Comparison of ENCODE assay signal across 8 mouse cellular contexts in genomic region chr19:29354895-29355877, GRCm38 (mm10). TPM values are rescaled to one million over a fixed set of nuclear protein-coding genes. Genes with fewer than 3 reads are reported as not detected.
DNase-seq lines count a peak whose midpoint lies in the region; ATAC-seq and TF ChIP-seq lines count a peak whose summit lies in the region.

No protein-coding gene starts in this region.

- no peak overlapping the region for H3K27ac ChIP-seq in embryonic fibroblast, embryonic 13.5 days (ENCODE audit: insufficient read depth, low read length)
- H3K27ac ChIP-seq in heart, embryonic 11.5 days (ENCODE audit: low read depth, low read length): no peak overlapping the region
- no peak overlapping the region for H3K27ac ChIP-seq in kidney, embryonic 16.5 days (ENCODE audit: low read length)
- H3K27ac ChIP-seq in liver, embryonic 13.5 days: peak overlapping the region; percentile 30
- no peak overlapping the region for H3K27ac ChIP-seq in stomach, embryonic 14.5 days (ENCODE audit: low read length)

- H3K4me3 ChIP-seq in C2C12 (ENCODE audit: insufficient read depth, poor library complexity, severe bottlenecking): no peak overlapping the region
- no peak overlapping the region; the same call in 1 of the 2 replicates for H3K4me3 ChIP-seq in embryonic fibroblast, embryonic 13.5 days (ENCODE audit: insufficient read depth, low read length)
- peak overlapping the region; percentile 43 for H3K4me3 ChIP-seq in heart, embryonic 11.5 days (ENCODE audit: low read depth, low read length)
- peak overlapping the region; percentile 46 for H3K4me3 ChIP-seq in kidney, embryonic 16.5 days (ENCODE audit: low read length)
- H3K4me3 ChIP-seq in liver, embryonic 13.5 days (replicated peaks): peak overlapping the region; percentile 56
- H3K4me3 ChIP-seq in stomach, embryonic 14.5 days (ENCODE audit: low read depth, low read length): peak overlapping the region; percentile 22

- peak overlapping the region; percentile 83 for H3K4me2 ChIP-seq in heart, embryonic 11.5 days
- peak overlapping the region; percentile 78 for H3K4me2 ChIP-seq in kidney, embryonic 16.5 days (replicated peaks; ENCODE audit: low read depth, low read length)
- H3K4me2 ChIP-seq in liver, embryonic 13.5 days: peak overlapping the region; percentile 75
- peak overlapping the region; percentile 53 for H3K4me2 ChIP-seq in stomach, embryonic 14.5 days (replicated peaks; ENCODE audit: low read depth, low read length)

- no peaks in the 10 kb centered on the region for H3K4me1 ChIP-seq in embryonic fibroblast, embryonic 13.5 days (ENCODE audit: control insufficient read depth, insufficient read depth, low read length)
- no peaks in the 10 kb centered on the region for H3K4me1 ChIP-seq in heart, embryonic 11.5 days (ENCODE audit: control insufficient read depth, insufficient read depth, low read length)
- peaks cover 6% of the 10 kb centered on the region; the same call in 1 of the 2 replicates for H3K4me1 ChIP-seq in kidney, embryonic 16.5 days (ENCODE audit: insufficient read depth, low read length)
- peaks cover 9% of the 10 kb centered on the region for H3K4me1 ChIP-seq in liver, embryonic 13.5 days (replicated peaks)
- no peaks in the 10 kb centered on the region for H3K4me1 ChIP-seq in stomach, embryonic 14.5 days (ENCODE audit: control insufficient read depth, insufficient read depth, low read length)

- no peak for ATAC-seq in heart, embryonic 11.5 days (replicated peaks; ENCODE audit: insufficient number of reproducible peaks, low FRiP score, low TSS enrichment)
- peak; percentile 81; the same call in 1 of the 2 replicates for ATAC-seq in kidney, embryonic 16.5 days (ENCODE audit: low FRiP score, low TSS enrichment)
- ATAC-seq in liver, embryonic 13.5 days (ENCODE audit: low read depth): peak; percentile 77
- ATAC-seq in stomach, embryonic 14.5 days (ENCODE audit: insufficient number of reproducible peaks, insufficient read depth, low FRiP score, low read depth): peak; percentile 28; the same call in 1 of the 2 replicates

- H3K79me2 ChIP-seq in C2C12 (ENCODE audit: control insufficient read depth, insufficient read depth): no peaks in the 10 kb centered on the region

- TF ChIP-seq POLR2A in embryonic fibroblast, embryonic 13.5 days (IDR thresholded peaks at IDR 0.05; ENCODE audit: low read depth, low read length): no peak

- peak overlapping the region; percentile 52; the same call in 1 of the 2 replicates for H3K9ac ChIP-seq in heart, embryonic 11.5 days (ENCODE audit: low read depth, low read length)
- H3K9ac ChIP-seq in kidney, embryonic 16.5 days (replicated peaks; ENCODE audit: low read length): peak overlapping the region; percentile 51; the same call in 1 of the 2 replicates
- H3K9ac ChIP-seq in liver, embryonic 13.5 days: peak overlapping the region; percentile 54
- 0 out of 2 replicates have a peak overlapping the region, but pooled peaks have one; percentile 28 for H3K9ac ChIP-seq in stomach, embryonic 14.5 days (replicated peaks; ENCODE audit: low read depth, low read length)

- peak; percentile 82 for TF ChIP-seq CTCF in C2C12 (IDR thresholded peaks at IDR 0.05; ENCODE audit: control insufficient read depth, insufficient read depth, insufficient read length)
- TF ChIP-seq CTCF in embryonic fibroblast, embryonic 13.5 days (IDR thresholded peaks at IDR 0.05; ENCODE audit: borderline replicate concordance, insufficient read depth, low read length): peak; percentile 96

- H3K27me3 ChIP-seq in C2C12 (ENCODE audit: control insufficient read depth, insufficient read depth, insufficient read length): no peaks in the 10 kb centered on the region
- H3K27me3 ChIP-seq in heart, embryonic 11.5 days (ENCODE audit: control insufficient read depth, insufficient read depth, low read length): no peaks in the 10 kb centered on the region
- no peaks in the 10 kb centered on the region for H3K27me3 ChIP-seq in kidney, embryonic 16.5 days (ENCODE audit: insufficient read depth, low read length)
- no peaks in the 10 kb centered on the region for H3K27me3 ChIP-seq in liver, embryonic 13.5 days
- H3K27me3 ChIP-seq in stomach, embryonic 14.5 days (ENCODE audit: control insufficient read depth, insufficient read depth, low read length): no peaks in the 10 kb centered on the region

- no peaks in the 10 kb centered on the region for H3K9me3 ChIP-seq in heart, embryonic 11.5 days (replicated peaks; ENCODE audit: control insufficient read depth, low read length)
- no peaks in the 10 kb centered on the region for H3K9me3 ChIP-seq in kidney, embryonic 16.5 days (ENCODE audit: low read length)
- no peaks in the 10 kb centered on the region for H3K9me3 ChIP-seq in liver, embryonic 13.5 days (replicated peaks)
- no peaks in the 10 kb centered on the region for H3K9me3 ChIP-seq in stomach, embryonic 14.5 days (ENCODE audit: control insufficient read depth, low read depth, low read length)

- H3K79me3 ChIP-seq in C2C12 (ENCODE audit: low read depth): no peaks in the 10 kb centered on the region

- H3ac ChIP-seq in C2C12 (ENCODE audit: control insufficient read depth, insufficient read length, low read depth): no peak overlapping the region

- WGBS in heart, embryonic 11.5 days (ENCODE audit: insufficient replicate concordance): 4% methylated on average over 20 of the region's 20 CpGs
- 3% methylated on average over 20 of the region's 20 CpGs for WGBS in kidney, embryonic 16.5 days
- 3% methylated on average over 20 of the region's 20 CpGs for WGBS in liver, embryonic 13.5 days (ENCODE audit: insufficient replicate concordance)
- WGBS in stomach, embryonic 14.5 days: 5% methylated on average over 20 of the region's 20 CpGs

- DNase-seq in brain, adult 2 months (ENCODE audit: low read depth, low spot score): peak; percentile 93
- DNase-seq in liver, embryonic 13.5 days: peak; percentile 78
- peak; percentile 78 to 88 for DNase-seq in natural killer cell, adult 2 months (ENCODE audit: low spot score in 2 of 2)

- H3K36me3 ChIP-seq in C2C12 (ENCODE audit: control insufficient read depth, insufficient read depth): no peaks in the 10 kb centered on the region
- H3K36me3 ChIP-seq in heart, embryonic 11.5 days (ENCODE audit: control insufficient read depth, insufficient read depth, low read length): no peaks in the 10 kb centered on the region
- no peaks in the 10 kb centered on the region for H3K36me3 ChIP-seq in kidney, embryonic 16.5 days (ENCODE audit: insufficient read depth, low read length)
- H3K36me3 ChIP-seq in liver, embryonic 13.5 days: 0 out of 2 replicates have a peak, but pooled peaks cover 8% of the 10 kb centered on the region
- H3K36me3 ChIP-seq in stomach, embryonic 14.5 days (ENCODE audit: control insufficient read depth, insufficient read depth, low read length): no peaks in the 10 kb centered on the region

TF ChIP-seq in C2C12, 6 proteins besides CTCF, POLR2A, EP300 and RAD21 (continues in another document):
- TF ChIP-seq FOSL1 (IDR thresholded peaks at IDR 0.05; ENCODE audit: insufficient read depth, low read length, poor library complexity, severe bottlenecking) (no peak), MAX (IDR thresholded peaks at IDR 0.05) (no peak)

RNA-seq across cellular contexts. Expression of gene Plgrkt, which starts 12.0 kb away (rescaled TPM):
- polyA plus RNA-seq in C2C12 (2012; fragmentation: generic; extraction: Trizol): 15.2 TPM
- polyA plus RNA-seq in embryonic fibroblast, embryonic 13.5 days (2011; ENCODE audit: insufficient read length, low read depth, missing spikeins): 57.9 and 65.1 TPM in 2 replicates
- polyA plus RNA-seq in heart, embryonic 11.5 days (2014; fragmentation: Nextera tagmentation; extraction: Ambion mirVana): 39.7 and 43.6 TPM in 2 replicates
- 48.6 and 49.1 TPM in 2 replicates for polyA plus RNA-seq in kidney, embryonic 16.5 days (2015; fragmentation: Nextera tagmentation; extraction: Ambion mirVana)
- 32.8 and 38.5 TPM in 2 replicates for polyA plus RNA-seq in liver, embryonic 13.5 days (2015; fragmentation: Nextera tagmentation; extraction: Ambion mirVana)
- 66.9 and 68.1 TPM in 2 replicates for polyA plus RNA-seq in stomach, embryonic 14.5 days (2014; fragmentation: Nextera tagmentation; extraction: Ambion mirVana)

RNA-seq across cellular contexts. Expression of gene Cd274, which starts 12.1 kb away (rescaled TPM):
- 0.05 TPM for polyA plus RNA-seq in C2C12 (2012; fragmentation: generic; extraction: Trizol)
- 1.1 and 1.2 TPM in 2 replicates for polyA plus RNA-seq in embryonic fibroblast, embryonic 13.5 days (2011; ENCODE audit: insufficient read length, low read depth, missing spikeins)
- polyA plus RNA-seq in heart, embryonic 11.5 days (2014; fragmentation: Nextera tagmentation; extraction: Ambion mirVana): 0.48 and 0.62 TPM in 2 replicates
- 0.28 and 0.30 TPM in 2 replicates for polyA plus RNA-seq in kidney, embryonic 16.5 days (2015; fragmentation: Nextera tagmentation; extraction: Ambion mirVana)
- polyA plus RNA-seq in liver, embryonic 13.5 days (2015; fragmentation: Nextera tagmentation; extraction: Ambion mirVana): 0.16 and 0.31 TPM in 2 replicates
- 0.45 and 0.46 TPM in 2 replicates for polyA plus RNA-seq in stomach, embryonic 14.5 days (2014; fragmentation: Nextera tagmentation; extraction: Ambion mirVana)

RNA-seq across cellular contexts. Expression of gene Rln1, which starts 20.7 kb away (rescaled TPM):
- polyA plus RNA-seq in C2C12 (2012; fragmentation: generic; extraction: Trizol): 0.05 TPM
- polyA plus RNA-seq in embryonic fibroblast, embryonic 13.5 days (2011; ENCODE audit: insufficient read length, low read depth, missing spikeins): 0.68 TPM in 1 of 2 replicates, not detected in the other
- 0.25 and 0.60 TPM in 2 replicates for polyA plus RNA-seq in heart, embryonic 11.5 days (2014; fragmentation: Nextera tagmentation; extraction: Ambion mirVana)
- polyA plus RNA-seq in kidney, embryonic 16.5 days (2015; fragmentation: Nextera tagmentation; extraction: Ambion mirVana): 0.15 and 0.42 TPM in 2 replicates
- polyA plus RNA-seq in liver, embryonic 13.5 days (2015; fragmentation: Nextera tagmentation; extraction: Ambion mirVana): 0.15 TPM in 1 of 2 replicates, not detected in the other
- not detected in 2 replicates for polyA plus RNA-seq in stomach, embryonic 14.5 days (2014; fragmentation: Nextera tagmentation; extraction: Ambion mirVana)

RNA-seq across cellular contexts. Expression of gene Insl6, which starts 30.0 kb away (rescaled TPM):
- polyA plus RNA-seq in C2C12 (2012; fragmentation: generic; extraction: Trizol): 0.41 TPM
- 4.3 and 5.3 TPM in 2 replicates for polyA plus RNA-seq in embryonic fibroblast, embryonic 13.5 days (2011; ENCODE audit: insufficient read length, low read depth, missing spikeins)
- 5.5 and 6.6 TPM in 2 replicates for polyA plus RNA-seq in heart, embryonic 11.5 days (2014; fragmentation: Nextera tagmentation; extraction: Ambion mirVana)
- 5.2 and 5.3 TPM in 2 replicates for polyA plus RNA-seq in kidney, embryonic 16.5 days (2015; fragmentation: Nextera tagmentation; extraction: Ambion mirVana)
- polyA plus RNA-seq in liver, embryonic 13.5 days (2015; fragmentation: Nextera tagmentation; extraction: Ambion mirVana): 0.65 and 1.1 TPM in 2 replicates
- 4.1 and 5.6 TPM in 2 replicates for polyA plus RNA-seq in stomach, embryonic 14.5 days (2014; fragmentation: Nextera tagmentation; extraction: Ambion mirVana)

RNA-seq across cellular contexts. Expression of gene Pdcd1lg2, which starts 55.5 kb away (rescaled TPM):
- polyA plus RNA-seq in C2C12 (2012; fragmentation: generic; extraction: Trizol): not detected
- polyA plus RNA-seq in embryonic fibroblast, embryonic 13.5 days (2011; ENCODE audit: insufficient read length, low read depth, missing spikeins): not detected in 2 replicates
- polyA plus RNA-seq in heart, embryonic 11.5 days (2014; fragmentation: Nextera tagmentation; extraction: Ambion mirVana): not detected in 2 replicates
- not detected in 2 replicates for polyA plus RNA-seq in kidney, embryonic 16.5 days (2015; fragmentation: Nextera tagmentation; extraction: Ambion mirVana)
- polyA plus RNA-seq in liver, embryonic 13.5 days (2015; fragmentation: Nextera tagmentation; extraction: Ambion mirVana): 0.06 TPM in 1 of 2 replicates, not detected in the other
- polyA plus RNA-seq in stomach, embryonic 14.5 days (2014; fragmentation: Nextera tagmentation; extraction: Ambion mirVana): not detected in 2 replicates

Comparison
In these comparisons a context has a peak if more than half of its experiments do, and no peak if none do; other contexts are left out.
1. H3K4me3 ChIP-seq: peak in heart, embryonic 11.5 days (single experiment), kidney, embryonic 16.5 days (single experiment), liver, embryonic 13.5 days (single experiment) and stomach, embryonic 14.5 days (single experiment); none in C2C12 (single experiment) and embryonic fibroblast, embryonic 13.5 days (single experiment).
2. Peak in every context shown above with its lines, with median percentiles within 50 percentile points of each other: DNase-seq, H3K4me2 ChIP-seq and H3K9ac ChIP-seq.